Mouse (Mus musculus): ENCODE data around the gene Ifna4.

DNA sequence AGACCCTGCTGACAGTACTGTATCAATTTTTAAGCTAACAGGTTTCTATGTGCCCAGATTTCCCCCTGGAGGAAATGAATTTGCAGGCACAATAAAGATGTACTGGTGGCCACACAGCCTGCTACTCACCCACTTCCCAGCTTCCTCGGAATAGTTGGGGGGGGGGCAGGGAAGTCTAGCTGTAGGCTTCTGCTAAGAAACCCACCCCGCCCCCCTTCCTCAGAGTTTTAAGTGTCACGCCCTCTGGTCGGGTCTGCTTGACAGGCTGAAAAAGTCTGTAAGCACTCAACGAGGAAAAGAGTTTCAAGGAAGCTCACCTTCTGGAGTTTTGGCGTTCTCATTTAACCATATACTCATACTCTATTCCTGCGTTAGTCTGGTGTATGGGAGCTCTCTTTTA is 21.6 kb downstream of the Ifna4 start:
- TF ChIP-seq CTCF (IDR thresholded peaks at IDR 0.05; ENCODE audit: borderline replicate concordance, extremely low read depth, insufficient read depth, insufficient read length) (no peak), POLR2A (IDR thresholded peaks at IDR 0.05; ENCODE audit: borderline replicate concordance, extremely low read depth, insufficient read depth, insufficient read length, poor library complexity, severe bottlenecking) (no peak)

Data from brain, embryonic 14.5 days (tissue).